Mouse (Mus musculus): ENCODE data around the gene Golga1.
A peak's percentile ranks its signal among the peaks of the same experiment; 100 is the strongest.

Golga1 gene

DNA sequence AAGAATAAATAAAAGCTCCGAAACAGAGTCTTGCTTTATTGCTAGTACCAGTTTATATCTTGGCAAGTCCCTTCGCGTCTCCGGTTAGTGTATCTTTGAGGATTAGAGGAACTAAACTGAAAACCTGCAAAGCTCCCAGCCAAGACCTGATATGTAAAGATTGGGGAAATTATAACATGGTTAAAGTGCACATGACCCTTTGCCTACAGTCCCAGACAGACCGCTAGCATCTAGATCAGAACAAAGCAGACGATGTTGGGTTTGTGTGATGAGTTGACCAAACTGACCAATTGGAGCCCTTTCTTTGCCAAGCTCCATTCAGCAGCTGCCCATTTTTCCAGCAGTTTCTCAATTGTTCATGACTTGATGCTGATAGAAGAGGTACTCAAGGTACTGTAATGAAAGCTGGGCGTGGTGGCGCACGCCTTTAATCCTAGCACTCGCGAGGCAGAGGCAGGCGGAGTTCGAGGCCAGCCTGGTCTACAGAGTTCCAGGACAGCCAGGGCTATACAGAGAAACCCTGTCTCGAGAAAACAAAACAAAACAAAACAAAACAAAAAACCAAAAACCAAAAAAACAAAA is 59.1 kb downstream of the Golga1 start:
- no peak for DNase-seq (ENCODE audit: low spot score)

DNA sequence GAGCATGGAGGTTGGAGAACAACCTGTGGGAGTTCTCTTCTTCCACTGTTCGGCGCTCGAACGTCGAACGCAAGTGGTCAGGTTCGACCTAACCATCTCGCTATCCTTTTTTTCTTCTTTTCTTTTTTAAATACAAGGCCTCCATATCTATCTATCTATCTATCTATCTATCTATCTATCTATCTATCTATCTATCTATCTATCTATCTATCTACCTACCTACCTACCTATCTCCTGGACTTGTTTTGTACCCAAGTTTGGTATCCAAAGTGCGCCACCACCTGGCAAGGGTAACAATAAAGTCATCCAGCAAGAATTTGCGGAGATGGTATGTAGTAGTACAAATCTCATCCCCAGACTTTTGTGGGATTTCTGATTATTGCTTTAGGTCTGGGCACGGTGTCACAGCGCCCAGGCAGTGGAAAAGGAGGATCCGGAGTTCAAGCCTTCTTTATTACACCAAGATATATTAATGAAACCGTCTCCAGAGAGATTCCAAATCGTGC is 59.7 kb downstream of the Golga1 start, which contains the start of gene Rpl35:
TSS of gene Rpl35 (minus strand) at position 51 of the 506 bp plus-strand sequence.
- DNase-seq (ENCODE audit: low spot score), result no peak

DNA sequence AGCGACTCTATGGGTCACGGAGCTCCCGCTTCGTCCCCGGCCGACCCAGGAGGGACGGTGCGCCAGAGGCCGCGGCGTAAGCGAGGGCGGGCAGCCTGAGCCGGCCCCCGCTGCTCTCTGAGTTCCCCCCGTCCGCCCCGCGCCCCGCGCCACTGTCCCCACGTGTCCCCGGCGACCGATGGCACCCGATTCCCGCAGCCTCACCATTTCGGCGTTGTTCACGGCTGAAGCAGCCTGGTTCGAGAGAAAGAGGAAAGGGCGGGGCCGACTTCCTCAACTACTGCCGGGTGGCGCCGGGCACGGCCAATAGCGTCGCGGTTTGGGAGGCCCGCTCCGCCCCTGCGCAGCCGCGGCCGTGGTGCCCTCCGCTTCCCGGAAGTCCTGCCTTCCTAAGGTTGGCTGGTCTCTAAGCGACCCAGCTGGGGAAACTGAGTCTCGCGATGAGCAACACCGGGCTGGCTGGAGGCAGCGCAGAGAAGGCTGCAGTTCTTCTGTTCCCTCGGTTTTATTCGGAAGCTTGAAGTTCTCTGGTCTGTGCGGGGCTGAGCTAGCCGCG is 60.4 kb downstream of the Golga1 start, which contains the start of gene Arpc5l:
TSS of gene Arpc5l (plus strand) at position 469 of the 556 bp plus-strand sequence.
- peak; percentile 91 for DNase-seq (ENCODE audit: low spot score)

DNA sequence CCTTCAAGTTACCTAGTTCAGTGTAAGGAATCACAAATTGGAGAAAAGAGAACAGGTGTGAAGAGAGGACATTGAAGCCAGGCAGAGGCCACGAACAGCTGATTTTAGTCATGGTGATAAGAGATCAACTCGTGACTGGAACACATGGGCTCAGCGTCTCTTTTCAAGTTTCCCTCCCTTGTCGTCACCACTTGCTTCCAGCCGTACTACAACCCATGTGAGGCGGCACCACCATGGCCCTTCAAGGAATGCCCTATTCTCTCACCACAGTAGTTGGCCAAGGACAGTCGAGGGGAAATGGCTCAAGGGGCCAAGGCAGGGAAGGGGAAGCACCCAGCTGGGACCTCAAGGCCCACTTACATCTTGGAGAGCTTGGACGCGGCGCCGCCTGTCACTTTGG is 61.0 kb downstream of the Golga1 start:
- DNase-seq (ENCODE audit: low spot score), result no peak

DNA sequence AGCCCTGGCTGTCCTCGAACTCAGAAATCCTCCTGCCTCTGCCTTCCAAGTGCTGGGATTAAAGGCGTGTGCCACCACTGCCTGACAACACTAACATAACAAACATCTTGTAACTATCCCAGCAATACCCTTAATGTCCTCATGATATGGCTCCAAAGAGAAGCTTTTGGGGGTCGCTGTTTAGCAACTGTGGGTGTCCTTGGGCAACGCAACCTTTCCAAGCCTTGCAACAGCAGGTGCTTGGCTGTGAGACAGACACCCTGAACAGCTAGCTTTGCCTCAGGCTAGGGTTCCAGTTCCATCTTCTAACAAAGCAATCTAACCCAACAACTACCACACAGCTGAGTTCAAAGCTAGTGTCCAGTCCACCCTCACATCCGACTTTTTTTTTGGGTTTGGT is 61.8 kb downstream of the Golga1 start:
- DNase-seq (ENCODE audit: low spot score), result no peak

DNA sequence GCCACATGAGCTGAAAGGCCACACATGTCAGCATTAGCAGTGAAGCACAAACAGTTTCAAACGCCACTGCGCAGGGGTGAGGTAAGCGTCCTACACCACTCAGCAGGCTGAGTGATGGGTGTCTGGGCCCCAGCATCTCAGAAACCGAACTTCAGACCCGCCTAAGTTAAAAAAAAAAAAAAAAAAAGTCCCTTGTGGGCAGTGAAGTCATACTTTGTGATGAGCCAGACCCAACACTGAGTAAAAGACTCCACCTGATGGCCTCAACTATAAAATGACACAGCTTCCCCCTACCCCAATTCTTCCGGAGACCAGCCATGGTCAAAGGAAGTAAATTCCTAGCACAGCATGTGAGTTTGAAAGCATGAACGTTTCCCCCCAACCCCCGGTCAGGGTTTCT is 62.2 kb downstream of the Golga1 start:
- no peak for DNase-seq (ENCODE audit: low spot score)

DNA sequence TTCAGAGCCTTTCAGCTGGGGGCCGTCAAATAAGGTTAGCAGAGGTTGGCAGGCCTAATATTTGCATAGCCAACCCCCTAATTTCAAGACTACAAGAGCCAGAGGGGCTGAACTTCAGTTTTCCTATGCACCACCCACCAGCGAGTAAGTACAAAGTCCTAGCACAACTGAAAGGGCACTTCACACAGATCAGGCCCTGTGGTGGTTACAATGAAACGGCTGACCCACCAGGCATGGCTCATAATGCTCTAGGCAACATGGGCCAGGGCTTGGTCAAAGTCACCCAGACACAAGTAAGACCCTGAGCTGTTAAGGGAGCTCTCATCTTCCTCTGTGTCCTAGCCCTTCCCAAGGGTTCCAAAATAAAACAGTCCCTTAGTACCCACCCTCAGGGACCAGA is 63.5 kb downstream of the Golga1 start:
- no peak for DNase-seq (ENCODE audit: low spot score)

DNA sequence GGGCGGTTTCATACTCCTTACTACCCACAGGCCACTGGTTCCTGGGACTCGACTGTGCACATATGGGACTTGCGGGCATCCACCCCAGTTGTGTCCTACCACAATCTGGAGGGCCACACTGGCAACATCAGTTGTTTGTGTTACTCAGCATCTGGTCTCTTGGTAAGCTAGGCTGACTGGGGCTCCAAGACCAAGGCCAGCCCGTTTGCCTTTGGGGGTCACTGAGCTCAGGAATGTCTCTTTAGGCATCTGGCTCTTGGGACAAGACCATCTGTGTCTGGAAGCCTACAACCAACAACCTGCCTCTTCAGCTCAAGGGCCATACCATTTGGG is 64.8 kb downstream of the Golga1 start:
- no peak for DNase-seq (ENCODE audit: low spot score)

DNA sequence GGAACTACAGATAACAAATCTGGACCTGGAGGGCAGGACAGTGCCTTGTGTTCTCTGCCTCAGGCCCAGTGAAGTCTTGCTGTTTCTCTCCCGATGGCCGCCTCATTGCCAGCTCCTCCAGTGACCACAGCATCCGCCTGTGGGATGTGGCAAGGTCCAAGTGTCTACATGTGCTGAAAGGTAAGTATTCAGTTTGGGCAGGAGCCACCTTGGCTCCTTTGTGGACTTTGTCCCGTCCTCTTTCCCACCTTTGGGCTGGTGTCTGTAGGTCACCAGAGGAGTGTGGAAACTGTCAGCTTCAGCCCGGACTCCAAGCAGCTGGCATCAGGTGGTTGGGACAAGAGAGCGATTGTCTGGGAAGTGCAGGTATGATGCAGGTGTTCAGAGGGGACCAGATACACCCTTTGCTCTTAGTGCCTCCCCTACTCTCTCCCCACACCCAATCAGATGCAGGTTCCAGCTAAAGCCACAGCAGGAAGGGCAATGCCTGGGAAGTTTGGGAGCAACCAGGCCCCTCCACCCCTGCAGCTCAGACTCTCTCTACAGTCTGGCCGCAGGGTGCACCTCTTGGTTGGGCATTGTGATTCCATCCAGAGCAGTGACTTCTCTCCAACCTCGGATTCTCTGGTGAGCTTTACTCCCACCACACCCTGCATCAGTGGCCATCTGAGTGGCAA is 65.3 kb downstream of the Golga1 start:
- DNase-seq (ENCODE audit: low spot score), result no peak

DNA sequence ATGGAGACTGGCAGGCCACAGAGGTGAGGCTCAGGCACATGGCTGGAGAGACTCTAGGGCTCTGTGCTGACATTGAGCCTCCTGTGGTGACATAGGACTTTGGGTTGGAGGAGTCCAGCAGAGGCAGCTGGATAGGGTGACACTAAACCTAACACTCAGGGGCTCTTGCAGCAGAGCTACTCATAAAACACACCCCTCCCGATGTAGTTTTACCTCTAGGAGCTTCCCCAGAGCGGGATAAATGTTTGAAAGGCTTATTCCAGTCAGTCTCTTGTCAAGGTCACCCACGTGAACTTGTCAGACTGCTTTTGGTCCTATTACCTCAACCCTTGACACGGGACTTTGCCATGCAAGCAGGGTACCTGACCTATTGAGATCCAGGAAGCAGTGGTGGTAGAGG is 66.0 kb downstream of the Golga1 start:
- no peak for DNase-seq (ENCODE audit: low spot score)

DNA sequence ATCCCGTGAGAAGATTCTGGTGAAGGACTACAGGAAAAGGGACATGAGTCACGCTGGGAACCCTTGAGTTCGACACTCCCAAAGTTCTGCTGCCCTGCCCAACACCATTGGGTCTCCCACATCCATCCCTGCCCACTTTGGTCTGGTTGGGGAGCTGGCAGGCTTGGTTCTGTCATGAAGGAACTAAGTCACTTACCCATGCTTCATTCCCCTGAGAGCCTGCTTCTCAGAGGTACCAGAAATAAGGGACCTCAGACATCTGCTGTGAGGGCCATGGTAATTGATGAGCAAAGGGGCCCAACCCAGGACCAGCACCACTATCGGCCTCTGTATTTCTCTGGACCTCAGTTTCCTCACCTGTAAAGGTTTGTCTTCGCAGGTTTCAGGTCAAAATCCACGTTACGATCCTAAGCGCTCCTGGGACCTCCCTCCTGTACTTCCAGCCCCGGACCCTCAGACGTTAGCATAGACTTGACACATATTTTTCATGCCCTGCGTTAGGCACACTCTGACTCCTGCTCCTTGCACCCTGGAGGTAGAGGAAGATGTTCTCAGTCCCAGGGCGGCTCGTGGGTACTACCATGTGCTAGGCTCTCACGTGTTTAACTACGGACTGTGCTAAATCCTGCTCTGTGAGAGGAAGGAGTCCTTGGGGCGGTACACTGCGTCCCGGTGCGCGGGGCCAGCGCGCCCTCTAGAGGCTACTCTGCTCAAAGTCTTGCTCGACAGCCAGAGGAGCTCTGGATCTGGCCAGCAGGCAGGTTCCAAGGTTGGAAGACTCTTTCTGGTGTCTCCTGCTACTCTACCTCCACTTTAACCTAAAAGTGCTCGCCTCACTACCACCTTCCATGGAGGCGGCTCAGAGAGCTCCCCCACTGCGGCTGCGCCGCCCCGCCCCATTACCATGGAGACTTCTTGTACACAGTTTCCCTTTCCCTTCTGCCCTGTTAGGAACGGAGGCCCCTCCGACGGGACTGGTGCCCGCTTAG is 67.7 kb downstream of the Golga1 start, which contains the start of gene Wdr38:
TSS of gene Wdr38 (plus strand) at position 91 of the 989 bp plus-strand sequence.
- peak; percentile 86 for DNase-seq (ENCODE audit: low spot score)

DNA sequence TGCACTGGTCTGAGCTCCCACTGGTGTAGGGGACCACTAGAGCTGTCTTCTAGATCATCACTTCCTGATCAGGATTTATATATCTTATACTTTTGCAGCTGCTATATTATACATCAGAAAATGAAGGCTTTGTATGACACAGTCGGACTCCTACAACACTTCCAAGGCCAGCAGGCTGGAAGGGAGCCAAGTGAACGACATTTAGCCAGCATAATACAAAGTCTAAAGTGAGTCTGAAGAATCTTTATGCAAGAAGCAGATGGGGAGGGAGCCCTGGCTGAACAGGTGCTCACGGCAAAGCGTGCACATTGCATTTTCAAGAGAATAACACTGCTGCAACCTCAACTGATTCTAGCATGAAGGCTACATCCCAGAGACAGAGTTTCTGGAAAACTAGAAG is 72.9 kb downstream of the Golga1 start:
- no peak for DNase-seq (ENCODE audit: low spot score)

DNA sequence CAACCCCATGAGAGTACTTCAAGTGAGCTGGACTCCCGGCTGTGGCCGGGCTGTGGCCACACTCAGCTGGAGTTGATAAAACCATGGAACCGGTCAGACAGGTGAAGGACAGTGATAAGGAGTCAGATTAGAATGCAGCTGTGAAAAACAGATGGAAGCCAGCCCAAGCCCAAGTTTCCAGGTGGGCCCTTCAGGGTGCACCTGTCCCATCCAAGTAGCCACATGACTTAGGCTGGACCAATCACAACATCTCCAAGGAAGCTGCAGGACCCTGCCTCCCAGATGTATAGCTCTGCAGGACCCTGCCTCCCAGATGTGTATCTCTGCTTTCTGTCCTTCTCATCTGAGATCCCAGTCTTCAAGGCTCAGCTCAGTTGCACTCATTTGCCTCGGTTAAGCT is 73.3 kb downstream of the Golga1 start:
- DNase-seq (ENCODE audit: low spot score), result no peak

DNA sequence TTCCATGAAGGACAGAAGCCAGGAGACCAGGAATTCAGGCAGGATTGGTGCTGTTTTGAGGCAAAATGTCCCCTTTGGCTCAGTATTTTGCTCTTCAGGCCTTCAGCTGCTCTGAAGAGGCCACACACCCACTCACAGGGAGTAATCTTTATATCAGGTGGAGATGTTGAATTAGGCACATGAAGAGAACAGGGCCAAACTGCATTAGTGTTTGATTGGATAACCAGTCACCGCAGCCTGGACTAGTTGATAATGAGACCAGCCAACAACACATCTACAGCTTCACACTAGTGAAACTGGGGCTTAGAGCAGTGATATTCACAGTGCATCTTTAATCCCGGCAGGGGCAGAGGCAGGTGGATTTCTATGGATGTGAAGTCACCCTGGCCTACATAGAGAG is 76.4 kb downstream of the Golga1 start:
- no peak for DNase-seq (ENCODE audit: low spot score)

DNA sequence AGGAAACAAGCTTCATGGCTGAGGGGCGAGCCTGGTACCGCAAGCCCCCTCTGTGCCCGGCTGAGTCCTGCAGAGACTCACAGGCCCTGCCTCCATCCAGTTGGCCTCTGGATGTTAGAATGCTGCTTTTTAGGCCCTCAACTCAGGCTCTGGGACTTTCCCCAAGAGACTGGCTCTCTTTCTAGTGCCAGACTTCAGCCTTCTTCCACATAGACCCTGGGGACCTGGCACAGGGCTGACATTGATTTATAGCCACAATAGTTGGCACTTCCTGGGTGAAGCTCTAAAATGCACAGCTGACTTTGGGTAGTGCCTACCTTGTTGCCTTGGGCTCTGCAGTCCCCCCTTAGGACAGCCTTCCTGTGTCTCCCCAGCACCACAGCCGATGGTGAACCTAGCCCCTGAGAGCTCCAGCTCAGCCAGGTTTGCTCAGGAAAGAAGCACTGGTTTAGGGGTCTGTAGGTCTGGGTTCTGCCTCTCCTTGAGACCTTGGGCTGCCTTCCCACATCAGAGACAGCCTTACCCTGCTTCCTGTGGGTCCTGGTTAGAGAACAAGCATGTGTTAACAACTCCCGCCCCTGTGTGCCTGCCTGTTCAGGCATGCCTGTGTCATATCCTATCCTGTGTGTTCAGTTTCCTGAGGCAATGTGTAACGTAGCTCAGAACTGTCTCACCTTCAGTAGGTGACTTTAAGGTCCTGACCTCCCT is 77.4 kb downstream of the Golga1 start:
- no peak for DNase-seq (ENCODE audit: low spot score)

DNA sequence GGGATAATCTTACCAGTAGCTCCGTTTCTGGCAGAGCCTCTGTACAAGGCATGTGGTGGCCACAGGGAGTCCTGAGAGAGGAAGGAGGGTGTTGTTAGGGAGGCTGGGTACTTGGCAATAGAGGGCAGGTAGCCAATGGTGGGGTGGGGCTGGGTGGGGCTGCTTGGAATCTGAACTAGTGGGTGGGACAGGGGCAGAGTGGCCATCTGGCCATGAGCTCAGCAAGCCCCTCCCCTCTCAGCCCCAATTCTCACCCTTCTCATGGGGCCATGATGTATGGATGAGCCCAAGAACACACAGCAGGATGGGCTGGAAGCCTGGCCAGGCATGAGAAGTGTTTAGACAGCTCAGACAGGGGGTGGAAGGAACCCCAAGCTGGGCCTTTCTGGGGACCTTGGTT is 78.0 kb downstream of the Golga1 start:
- no peak for DNase-seq (ENCODE audit: low spot score)

DNA sequence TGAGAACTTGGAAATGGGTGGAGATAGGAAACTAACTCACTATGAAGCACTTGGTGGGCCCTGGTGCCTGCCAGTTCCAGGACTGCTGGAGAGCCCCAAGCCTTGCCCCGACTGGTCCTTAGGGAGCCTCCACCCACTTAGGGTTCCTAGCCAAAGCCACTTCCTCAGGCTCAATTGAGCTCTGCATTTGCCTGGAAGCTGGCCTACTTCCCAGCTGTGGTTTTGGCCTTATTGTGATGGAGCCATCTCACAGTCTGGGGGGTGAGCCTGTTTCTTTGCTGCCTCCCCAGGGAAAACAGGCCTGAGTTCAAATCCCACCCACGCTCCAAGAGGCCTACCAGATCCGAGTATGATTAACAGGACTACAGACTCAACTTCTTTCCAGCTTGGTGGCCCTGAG is 78.8 kb downstream of the Golga1 start:
- DNase-seq (ENCODE audit: low spot score), result no peak

DNA sequence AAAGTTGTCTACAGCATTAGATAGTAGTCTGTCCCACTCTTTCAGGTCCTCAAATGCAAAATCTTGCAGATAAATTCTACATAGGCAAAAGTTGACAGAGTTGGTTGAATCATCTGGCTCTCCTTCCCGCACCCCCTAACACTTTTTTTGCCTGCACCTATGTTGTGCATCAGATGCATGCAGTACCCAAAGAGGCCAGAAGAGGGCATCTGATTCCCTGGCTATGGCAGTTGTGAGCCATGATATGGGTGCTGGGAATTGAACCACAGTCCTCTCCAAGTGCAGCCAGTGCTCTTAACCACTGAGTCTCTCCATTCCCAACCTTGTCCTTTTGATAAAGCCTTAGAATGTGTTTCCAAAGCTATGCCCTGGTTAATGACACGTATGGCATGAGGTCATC is 81.9 kb downstream of the Golga1 start:
- peak; percentile 49 for DNase-seq (ENCODE audit: low spot score)

DNA sequence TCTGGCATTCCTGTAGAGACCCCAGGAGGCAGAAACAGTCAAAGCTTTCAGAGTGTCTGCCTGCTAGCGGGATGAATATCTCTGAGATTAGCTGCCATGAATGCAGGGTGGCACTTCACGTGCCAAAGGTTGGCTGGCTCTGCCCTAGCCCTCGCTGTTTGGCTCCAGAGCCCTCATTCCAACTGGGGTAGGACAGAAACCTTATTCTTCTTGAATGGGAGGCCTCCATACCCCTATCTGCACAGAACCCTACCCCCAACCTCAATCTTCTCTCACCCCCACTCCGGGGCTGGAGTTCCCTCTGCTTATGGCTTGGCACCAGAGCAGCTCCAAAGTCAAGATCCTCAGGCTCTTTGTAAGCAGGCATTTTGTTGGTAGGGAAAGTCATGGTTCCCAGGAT is 87.5 kb downstream of the Golga1 start:
- DNase-seq (ENCODE audit: low spot score), result no peak

DNA sequence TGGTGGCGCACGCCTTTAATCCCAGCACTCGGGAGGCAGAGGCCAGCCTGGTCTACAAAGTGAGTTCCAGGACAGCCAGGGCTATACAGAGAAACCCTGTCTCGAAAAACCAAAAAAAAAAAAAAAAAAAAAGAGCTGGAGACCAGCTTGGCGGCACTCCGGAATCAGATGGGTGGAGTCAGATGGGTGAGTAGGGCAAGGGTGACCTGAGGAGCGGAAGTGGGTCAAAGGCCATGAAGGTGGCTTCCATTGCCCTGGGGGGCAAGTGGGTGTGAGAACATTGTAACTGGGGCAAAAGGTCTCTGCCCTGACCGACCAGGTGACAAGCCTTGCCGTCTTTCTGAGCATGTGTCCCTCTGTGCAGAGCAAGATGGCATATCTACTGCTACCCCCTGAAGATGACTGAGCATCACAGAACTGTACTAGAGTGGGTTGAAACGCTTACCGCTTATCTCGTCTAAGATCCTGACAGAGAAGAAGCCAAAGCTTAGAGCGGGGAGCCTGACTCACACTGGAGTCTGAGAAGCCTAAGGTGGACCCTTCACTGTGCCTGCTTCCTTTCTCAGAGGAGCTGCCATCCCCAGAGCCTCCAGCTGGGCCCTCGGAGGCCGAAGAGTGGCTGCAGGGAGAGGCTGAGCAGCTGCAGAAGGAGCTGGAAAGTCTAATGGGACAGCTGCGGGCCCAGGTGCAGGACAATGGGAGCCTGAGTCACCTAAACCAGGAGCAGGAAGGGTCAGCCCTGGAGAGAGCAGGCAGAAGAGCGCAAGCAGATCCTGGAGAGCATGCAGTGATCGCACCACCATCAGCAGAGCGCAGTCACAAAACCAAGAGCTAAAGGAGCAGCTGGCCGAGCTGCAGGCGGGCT is 89.2 kb downstream of the Golga1 start:
- DNase-seq (ENCODE audit: low spot score), result no peak

DNA sequence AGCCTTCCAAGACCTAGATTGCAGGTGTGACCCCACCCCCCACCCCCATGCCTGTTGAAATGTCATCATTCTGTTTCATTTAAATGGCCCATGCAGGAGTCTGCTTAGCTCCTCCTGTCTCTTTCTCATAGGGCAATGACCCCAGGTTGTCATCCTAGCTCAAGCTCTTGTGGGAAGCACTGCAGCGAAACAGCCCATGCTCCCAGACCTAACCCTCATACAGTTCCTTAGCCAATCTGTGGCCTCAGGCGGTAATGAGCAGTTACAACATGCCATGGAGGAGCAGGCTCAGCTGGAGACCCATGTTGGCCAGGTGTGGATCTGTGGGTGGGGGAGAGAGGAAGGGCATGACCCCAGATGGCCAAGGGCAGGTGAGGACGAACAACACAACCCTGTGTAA is 90.2 kb downstream of the Golga1 start:
- no peak for DNase-seq (ENCODE audit: low spot score)
